Mouse (Mus musculus) liver, embryonic 14.5 days (tissue): ENCODE measurements around the gene Pkmyt1. TPM values are rescaled to one million over a fixed set of nuclear protein-coding genes. Genes with fewer than 3 reads are reported as not detected.
"Not testable (repeated sequence)": the region's sequence is repeated elsewhere in the genome, so short reads cannot be mapped to it uniquely, and the experiment has no call there.

ENCODE experiments used
- ATAC-seq: fragments of 200-750 bp; cut with Nextera tagmentation; 2 replicates; pipeline ENCODE4 v1.8.0; 2017; ENCODE audit warnings: moderate number of reproducible peaks, mild to moderate bottlenecking, moderate library complexity; ENCODE audit not compliant: insufficient read depth
- DNase-seq, 3 experiments: peaks; one replicate each; pipeline ENCODE4 v3.0.0-alpha.2; 2012 to 2013; ENCODE audit warnings: low read depth in 3 of 3, low spot score in 3 of 3
- H3K27ac ChIP-seq: fragments of 300-500 bp; sonication (generic); 2 replicates; pipeline ENCODE4 v1.5.1; 2014; ENCODE audit warnings: moderate library complexity, mild to moderate bottlenecking, control low read depth, inconsistent platforms
- H3K27me3 ChIP-seq: fragments of 300-500 bp; sonication (generic); 2 replicates; pipeline ENCODE4 v1.6.1; 2014; ENCODE audit warnings: mild to moderate bottlenecking, low read length, moderate library complexity; ENCODE audit not compliant: control insufficient read depth, insufficient read depth
- H3K36me3 ChIP-seq: fragments of 300-500 bp; sonication (generic); replicated peaks from 2 replicates; pipeline ENCODE4 v1.6.1; 2014; ENCODE audit warnings: low read depth; ENCODE audit not compliant: control insufficient read depth, insufficient read depth
- H3K4me1 ChIP-seq, 2 experiments: fragments of 200-500 bp in 1 of 2; fragments of 300-500 bp in 1 of 2; sonication (generic) in 1 of 2; replicated peaks; 2 replicates each; pipeline ENCODE4 v1.6.1; 2012 to 2014; ENCODE audit warnings: antibody characterized with exemption in 1 of 2, inconsistent platforms in 1 of 2, low read length in 1 of 2; ENCODE audit not compliant: control insufficient read depth in 2 of 2, insufficient read depth in 2 of 2
- H3K4me2 ChIP-seq: fragments of 300-500 bp; sonication (generic); 2 replicates; pipeline ENCODE4 v1.6.1; 2014; ENCODE audit warnings: low read depth, mild to moderate bottlenecking, control low read depth, moderate library complexity
- H3K4me3 ChIP-seq, 2 experiments: fragments of 200-500 bp in 1 of 2; fragments of 300-500 bp in 1 of 2; sonication (generic) in 1 of 2; 2 replicates each; pipeline ENCODE4 v1.5.1; 2012 to 2014; ENCODE audit warnings: low read depth in 2 of 2, low read length in 2 of 2, mild to moderate bottlenecking in 2 of 2, control low read depth in 1 of 2, inconsistent platforms in 1 of 2, moderate library complexity in 1 of 2; ENCODE audit not compliant: insufficient read depth in 1 of 2
- H3K9ac ChIP-seq: fragments of 300-500 bp; sonication (generic); replicated peaks from 2 replicates; pipeline ENCODE4 v1.6.1; 2014; ENCODE audit warnings: mild to moderate bottlenecking, control low read depth, moderate library complexity
- H3K9me3 ChIP-seq: fragments of 300-500 bp; sonication (generic); 2 replicates; pipeline ENCODE4 v1.6.1; 2016; ENCODE audit warnings: low read length, mixed read lengths; ENCODE audit not compliant: control insufficient read depth
- CTCF ChIP-seq: IDR thresholded peaks from 2 replicates; pipeline ENCODE4 v1.5.1; 2016; ENCODE audit warnings: antibody characterized with exemption, low read depth, control low read depth
- EP300 ChIP-seq: IDR thresholded peaks from 2 replicates; pipeline ENCODE4 v1.6.1; 2016; ENCODE audit warnings: antibody characterized with exemption, low read depth
- WGBS: fragments of 180-500 bp; shearing (Covaris S2); extraction: QIAGEN DNeasy Blood & Tissue Kit; methylation state at CpG from one replicate; pipeline ENCODE4 v1.1.7; 2014; ENCODE audit not compliant: insufficient replicate concordance; 5-methylcytosine and 5-hydroxymethylcytosine counted together
- polyA plus RNA-seq, 2 experiments: library from polyadenylated mRNA; depleted of rRNA in 1 of 2; stranded (reverse) in 1 of 2; unstranded in 1 of 2; fragments of >200 nt; fragmentation: Nextera tagmentation in 1 of 2; extraction: Ambion mirVana in 1 of 2; gene quantifications; 2 replicates each; pipeline versions ENCODE4 v1.2.1 to v1.2.3; 2012 to 2014

Pkmyt1 gene
- polyA plus RNA-seq, 2 experiments: 21.2 to 29.6 TPM

DNA sequence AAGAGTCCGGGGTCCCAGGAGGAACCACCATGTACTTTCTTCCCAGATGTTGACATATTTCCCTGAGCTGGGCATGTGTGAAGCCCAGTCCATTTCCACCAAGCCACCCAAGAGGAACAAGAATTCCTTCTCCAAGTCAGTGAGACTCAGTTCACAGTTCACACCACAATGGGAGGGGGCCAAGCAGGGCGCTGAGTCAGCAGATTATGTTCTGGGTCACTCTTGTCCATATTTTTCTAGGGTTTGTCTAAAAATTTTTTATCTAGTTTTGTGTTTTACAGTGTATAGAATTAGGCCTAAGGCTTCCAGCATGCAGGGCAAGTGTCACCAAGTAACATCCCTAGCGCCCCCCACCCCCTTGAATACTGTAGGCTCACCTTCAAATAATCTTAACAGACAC lies 35.0 kb downstream of the Pkmyt1 start:
- H3K4me3 ChIP-seq: no peak overlapping the region
- H3K4me1 ChIP-seq: peaks cover 0 to 3% of the 10 kb centered on the region in 2 experiments; a peak in 1 of 4 replicates
- H3K36me3 ChIP-seq: no peaks in the 10 kb centered on the region
- no peak overlapping the region for H3K27ac ChIP-seq
- ATAC-seq (no peak), DNase-seq (no peak)
- 76% methylated on average over 3 of the region's 3 CpGs for WGBS
- H3K4me2 ChIP-seq: no peak overlapping the region
- H3K27me3 ChIP-seq: no peaks in the 10 kb centered on the region
- no peaks in the 10 kb centered on the region for H3K9me3 ChIP-seq
- no peak overlapping the region for H3K9ac ChIP-seq
- TF ChIP-seq EP300 (no peak), CTCF (no peak)

DNA sequence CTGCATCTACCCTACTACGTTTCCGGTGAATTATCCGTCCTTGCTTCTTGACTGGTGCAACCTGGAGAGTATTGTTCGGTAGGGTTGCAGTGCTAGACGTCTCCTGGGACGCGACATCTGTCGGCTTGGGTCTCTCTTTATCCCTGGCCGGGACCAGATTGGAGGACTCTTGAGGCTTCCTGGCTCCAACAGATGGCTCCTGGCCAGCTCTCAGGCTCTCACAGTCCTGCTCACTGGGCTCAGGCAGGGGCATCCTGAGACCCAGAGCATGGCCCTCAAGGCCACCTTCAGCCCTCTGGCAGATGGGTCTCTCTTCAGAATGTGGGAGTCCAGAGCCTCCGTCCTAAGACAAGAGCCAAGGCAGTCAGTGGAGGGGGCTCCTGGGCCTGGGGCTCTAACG lies 36.8 kb downstream of the Pkmyt1 start:
- no peak overlapping the region for H3K4me3 ChIP-seq
- no peaks in the 10 kb centered on the region for H3K9me3 ChIP-seq
- no peak overlapping the region for H3K9ac ChIP-seq
- no peaks in the 10 kb centered on the region for H3K36me3 ChIP-seq
- no peaks in the 10 kb centered on the region for H3K27me3 ChIP-seq
- H3K27ac ChIP-seq: no peak overlapping the region
- peaks cover 0 to 3% of the 10 kb centered on the region in 2 experiments; a peak in 1 of 4 replicates for H3K4me1 ChIP-seq
- H3K4me2 ChIP-seq: no peak overlapping the region
- no peak for DNase-seq
- no peak for ATAC-seq
- no peak for TF ChIP-seq EP300
- no peak for TF ChIP-seq CTCF
- WGBS: 75% methylated on average over 11 of the region's 11 CpGs

DNA sequence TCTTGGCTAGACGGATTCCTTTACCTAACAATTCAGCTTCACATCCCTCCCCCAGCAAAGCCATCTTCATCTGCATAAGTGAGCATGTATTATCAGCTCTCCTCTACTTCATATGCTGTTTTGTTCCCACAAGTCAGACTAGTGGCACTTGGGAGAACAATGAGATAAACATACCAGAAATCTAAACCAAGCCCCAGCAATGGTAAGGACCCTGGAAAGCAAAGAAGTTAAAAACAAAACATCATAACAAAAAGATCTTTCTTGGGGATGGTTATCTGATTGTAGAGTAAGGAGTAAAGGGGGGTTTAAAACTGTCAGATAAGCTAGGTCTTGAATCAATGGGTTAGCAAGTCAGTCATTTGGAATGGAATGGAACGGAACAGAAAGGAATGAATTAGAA lies 44.4 kb downstream of the Pkmyt1 start:
- Histone ChIP-seq H3K4me1 (peaks cover 7 to 9% of the 10 kb centered on the region in 2 experiments), H3K9ac (peak overlapping the region; percentile 74), H3K9me3 (no peaks in the 10 kb centered on the region), H3K4me2 (peak overlapping the region; percentile 91), H3K27ac (no peak overlapping the region), H3K36me3 (no peaks in the 10 kb centered on the region), H3K4me3 (peak overlapping the region; percentile 70 to 85), H3K27me3 (no peaks in the 10 kb centered on the region)
- WGBS: 25% methylated on average over 2 of the region's 2 CpGs
- ATAC-seq: no peak
- no peak for DNase-seq
- TF ChIP-seq CTCF: no peak
- no peak for TF ChIP-seq EP300

DNA sequence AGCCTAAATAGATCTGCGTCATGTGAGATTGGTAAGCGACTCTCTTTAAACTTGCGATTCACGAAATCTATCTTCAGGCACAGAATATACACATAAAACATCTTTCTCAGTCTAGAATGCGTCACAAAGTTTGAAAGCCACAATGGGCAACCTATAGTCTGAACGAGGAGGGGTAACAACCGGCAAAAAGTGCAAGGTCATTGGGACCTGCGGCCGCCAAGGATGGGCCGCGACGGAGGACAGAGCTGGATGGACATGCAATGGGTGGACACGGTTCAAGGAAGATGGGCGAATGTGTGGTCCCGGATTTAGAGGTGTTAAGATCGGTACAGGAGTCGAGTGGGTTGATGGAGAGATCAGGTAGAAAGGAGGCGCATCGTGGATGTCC lies 44.8 kb downstream of the Pkmyt1 start:
- 3% methylated on average over 19 of the region's 19 CpGs for WGBS
- TF ChIP-seq CTCF (no peak), EP300 (no peak)
- H3K9me3 ChIP-seq: no peaks in the 10 kb centered on the region
- H3K27me3 ChIP-seq: no peaks in the 10 kb centered on the region
- H3K27ac ChIP-seq: no peak overlapping the region; the same call in 1 of the 2 replicates
- peak overlapping the region; percentile 74 for H3K9ac ChIP-seq
- H3K4me1 ChIP-seq: peaks cover 7 to 9% of the 10 kb centered on the region in 2 experiments
- no peaks in the 10 kb centered on the region for H3K36me3 ChIP-seq
- peak overlapping the region; percentile 70 to 85 for H3K4me3 ChIP-seq
- DNase-seq (no peak), ATAC-seq (peak; percentile 29)
- H3K4me2 ChIP-seq: peak overlapping the region; percentile 91

DNA sequence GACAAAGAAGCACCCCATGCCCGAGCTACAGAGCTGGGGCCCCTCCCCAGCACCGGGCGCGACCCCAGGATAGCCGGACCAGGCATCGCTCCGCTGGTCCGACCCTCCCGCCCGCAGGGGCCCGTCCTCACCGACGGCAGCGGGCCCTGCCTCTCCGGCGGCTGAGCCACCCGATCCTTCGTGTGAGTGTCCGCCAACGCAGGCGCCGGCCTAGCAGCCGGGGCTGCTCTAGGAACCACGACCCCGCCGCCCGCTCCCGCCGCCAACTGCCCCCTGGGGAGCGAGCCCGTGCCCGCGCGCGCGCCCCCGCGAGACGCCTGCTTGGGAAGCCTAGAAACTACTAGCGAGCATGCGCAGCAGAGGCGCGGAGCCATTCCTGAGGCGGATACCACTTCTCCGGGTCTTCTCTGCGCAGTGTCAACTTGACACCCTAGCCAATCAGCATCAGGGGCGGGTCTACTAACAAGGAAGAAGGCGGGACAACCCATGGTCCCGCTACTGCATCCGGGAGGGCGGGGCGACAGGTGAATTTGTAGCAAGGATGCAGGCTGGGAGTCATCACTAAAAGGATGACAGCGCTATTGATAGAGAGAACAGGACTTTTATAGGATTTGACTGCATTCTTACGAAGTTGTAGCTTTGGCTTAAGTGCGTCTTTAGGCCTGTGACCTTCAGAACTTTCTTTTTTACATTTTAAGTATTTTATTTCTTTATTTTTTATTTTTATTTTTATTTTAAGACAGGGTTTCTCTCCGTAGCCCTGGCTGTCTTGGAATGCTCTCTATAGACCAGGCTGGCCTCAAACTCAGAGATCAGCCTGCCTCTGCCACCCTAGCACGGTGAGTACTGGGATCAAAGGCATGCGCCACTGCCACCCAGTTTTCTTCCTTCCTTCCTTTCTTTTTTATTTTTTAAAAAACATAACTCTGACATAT lies 45.4 kb downstream of the Pkmyt1 start, which contains the start of gene Flywch1:
Gene Flywch1, minus strand, starts transcription at position 319 of the 935 bp plus-strand sequence.
- Histone ChIP-seq H3K4me3 (peak within 1 kb of the TSS; percentile 70 to 85), H3K4me2 (peak within 1 kb of the TSS; percentile 91), H3K27ac (no peak within 1 kb of the TSS; the same call in 1 of the 2 replicates), H3K9ac (peak within 1 kb of the TSS; percentile 74), H3K36me3 (no peaks in the 10 kb centered on the region), H3K9me3 (no peaks in the 10 kb centered on the region), H3K4me1 (peaks cover 7 to 9% of the 10 kb centered on the region in 2 experiments), H3K27me3 (no peaks in the 10 kb centered on the region)
- 4% methylated on average over 57 of the region's 58 CpGs for WGBS
- TF ChIP-seq EP300 (peak; percentile 29), CTCF (no peak)
- DNase-seq (peak; percentile 96 to 98 (median 97)), ATAC-seq (peak; percentile 98)

DNA sequence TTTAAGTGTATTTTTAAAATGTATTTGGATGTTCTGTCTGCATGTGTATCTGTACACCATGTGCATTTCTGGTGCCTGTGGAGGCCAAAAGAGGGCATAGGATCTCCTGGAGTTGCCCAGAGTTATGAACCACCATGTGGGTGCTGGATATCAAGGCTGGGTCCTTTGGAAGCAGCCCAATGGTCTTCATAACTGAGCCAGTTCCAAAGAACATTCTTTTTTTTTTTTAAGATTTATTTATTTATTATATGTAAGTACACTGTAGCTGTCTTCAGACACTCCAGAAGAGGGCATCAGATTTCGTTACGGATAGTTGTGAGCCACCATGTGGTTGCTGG lies 46.1 kb downstream of the Pkmyt1 start:
- not testable (repeated sequence) for H3K9me3 ChIP-seq, H3K27ac ChIP-seq, H3K4me3 ChIP-seq, H3K27me3 ChIP-seq, DNase-seq, ATAC-seq, H3K4me1 ChIP-seq, H3K36me3 ChIP-seq, H3K9ac ChIP-seq
- H3K4me2 ChIP-seq: peak overlapping the region; percentile 91
- WGBS: 56% methylated on average over 2 of the region's 2 CpGs
